Mouse (Mus musculus): ENCODE measurements around the gene Gsk3a.

Gene Gsk3a

DNA sequence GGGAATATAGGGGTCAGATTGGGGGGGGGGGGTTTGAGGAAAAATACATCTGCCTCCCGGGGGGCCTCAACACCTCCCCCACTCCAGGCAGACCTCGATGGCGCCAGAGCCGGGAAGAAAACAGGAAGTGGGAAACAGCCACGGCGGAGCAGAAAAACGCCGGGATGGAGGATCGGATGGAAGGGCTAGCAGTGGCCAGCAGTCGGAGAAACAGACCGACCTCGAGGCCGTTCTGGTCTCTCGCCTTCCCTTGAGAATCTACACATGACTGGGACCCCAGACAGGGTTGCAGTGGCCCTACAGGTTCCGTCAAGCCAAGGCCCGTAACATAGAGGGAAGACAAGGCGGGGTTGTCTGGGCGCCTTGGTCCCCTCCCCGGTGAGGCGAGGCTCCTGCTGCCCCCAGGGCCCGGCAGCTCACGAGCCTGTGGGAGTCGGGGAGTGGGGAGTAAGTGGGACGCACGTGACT is 11.2 kb upstream of the Gsk3a start:
- DNase-seq: no peak

DNA sequence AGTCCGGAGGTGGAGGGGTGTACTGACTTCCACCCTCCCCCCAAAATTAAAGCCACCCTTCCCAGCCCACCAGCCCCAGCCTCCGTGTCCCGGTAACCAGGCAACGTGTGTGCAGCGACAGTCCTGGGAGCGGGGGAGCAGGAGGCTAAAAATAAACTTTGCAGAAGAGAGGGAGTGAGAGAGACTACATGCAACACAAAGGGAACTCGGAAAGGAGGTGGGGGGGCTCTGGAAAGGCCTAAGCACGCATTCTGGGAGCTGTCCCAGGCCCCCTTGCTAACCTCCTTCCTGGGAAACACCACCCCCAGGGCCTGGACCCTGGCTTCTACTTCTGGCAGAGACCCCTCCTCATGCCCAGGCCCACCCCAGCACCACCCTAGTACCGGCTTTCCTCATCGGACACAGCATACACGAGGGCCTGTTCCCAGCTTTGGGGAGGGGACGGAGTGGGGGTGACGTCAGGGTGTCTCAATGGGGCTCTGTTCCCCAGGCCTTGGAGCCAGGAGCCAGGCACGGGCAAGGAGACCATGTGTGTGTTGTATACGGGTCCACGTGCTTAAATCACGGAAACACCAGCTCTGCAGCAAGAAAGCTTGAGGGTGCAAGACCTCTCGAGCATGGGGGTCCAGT is 10.5 kb upstream of the Gsk3a start:
- DNase-seq: peak; percentile 80

DNA sequence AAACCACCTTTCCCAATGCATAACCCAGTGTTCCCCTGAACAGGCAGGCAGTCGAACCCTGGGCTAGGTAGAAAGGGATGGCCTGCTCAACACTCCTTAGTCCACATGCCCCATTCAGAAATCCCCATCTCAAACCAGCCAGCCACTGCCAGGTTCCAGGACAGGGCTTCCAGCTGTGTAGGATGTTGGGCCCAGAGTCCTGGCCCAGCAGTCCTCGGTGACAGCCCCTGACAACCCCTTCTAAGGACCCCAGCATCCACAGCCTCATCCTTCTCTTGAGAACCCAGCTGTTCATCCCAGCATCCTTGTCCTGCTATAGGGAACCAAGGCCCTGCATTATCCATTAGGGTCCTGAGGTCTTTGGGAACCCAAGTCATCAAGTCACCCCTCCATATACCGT is 9.8 kb upstream of the Gsk3a start:
- no peak for DNase-seq

DNA sequence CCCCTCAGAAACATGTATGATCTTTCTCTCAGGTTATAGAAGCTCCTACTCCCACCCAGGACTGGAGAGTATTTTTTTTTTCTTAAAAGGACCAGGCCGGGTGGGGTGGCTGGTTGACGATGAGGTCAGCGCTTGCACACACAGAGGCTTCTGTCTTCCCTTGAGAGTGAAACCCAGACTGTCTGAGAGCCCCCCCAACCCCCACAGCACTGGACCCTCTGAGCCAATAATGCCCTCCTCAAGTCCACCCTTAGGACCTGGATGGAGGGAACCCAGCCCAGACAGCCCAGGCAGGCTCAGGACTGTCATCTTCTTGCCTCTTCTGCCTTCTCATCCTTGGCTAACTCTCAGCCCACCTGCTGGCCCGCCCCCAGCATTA is 9.1 kb upstream of the Gsk3a start:
- no peak for DNase-seq

DNA sequence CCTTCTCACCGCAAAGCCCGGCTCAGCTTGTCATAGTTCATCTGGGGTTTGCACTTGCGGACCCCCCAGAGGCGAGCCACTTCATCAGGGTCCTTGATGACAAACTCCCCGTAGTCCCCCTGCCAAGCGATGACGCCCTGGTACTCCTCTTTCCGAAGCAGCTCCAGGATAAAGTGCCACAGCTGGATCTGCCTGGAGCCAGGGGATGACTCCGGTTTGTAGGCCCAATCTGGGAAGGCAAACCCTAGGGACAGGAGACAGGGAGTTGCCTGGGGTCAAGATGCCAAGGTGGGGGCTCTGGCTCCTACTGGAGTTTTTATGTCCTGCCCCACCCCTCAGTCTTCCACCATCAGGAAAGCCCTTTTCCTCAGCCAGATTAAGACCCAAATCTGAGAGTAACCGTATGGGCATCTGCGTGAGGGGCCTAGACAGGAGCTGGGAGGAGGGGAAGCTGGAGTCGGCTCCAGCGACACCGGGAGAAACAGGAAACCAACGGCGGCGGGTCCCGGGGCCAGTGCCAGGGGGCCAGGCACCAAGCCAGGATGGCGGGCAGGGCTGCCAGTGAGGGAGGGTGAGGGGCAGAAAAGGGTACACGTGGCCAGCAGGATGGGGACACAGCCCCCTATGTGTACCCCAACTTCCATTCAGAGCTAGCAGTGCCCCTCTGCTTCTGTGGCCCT is 8.6 kb upstream of the Gsk3a start:
- peak; percentile 65 for DNase-seq

DNA sequence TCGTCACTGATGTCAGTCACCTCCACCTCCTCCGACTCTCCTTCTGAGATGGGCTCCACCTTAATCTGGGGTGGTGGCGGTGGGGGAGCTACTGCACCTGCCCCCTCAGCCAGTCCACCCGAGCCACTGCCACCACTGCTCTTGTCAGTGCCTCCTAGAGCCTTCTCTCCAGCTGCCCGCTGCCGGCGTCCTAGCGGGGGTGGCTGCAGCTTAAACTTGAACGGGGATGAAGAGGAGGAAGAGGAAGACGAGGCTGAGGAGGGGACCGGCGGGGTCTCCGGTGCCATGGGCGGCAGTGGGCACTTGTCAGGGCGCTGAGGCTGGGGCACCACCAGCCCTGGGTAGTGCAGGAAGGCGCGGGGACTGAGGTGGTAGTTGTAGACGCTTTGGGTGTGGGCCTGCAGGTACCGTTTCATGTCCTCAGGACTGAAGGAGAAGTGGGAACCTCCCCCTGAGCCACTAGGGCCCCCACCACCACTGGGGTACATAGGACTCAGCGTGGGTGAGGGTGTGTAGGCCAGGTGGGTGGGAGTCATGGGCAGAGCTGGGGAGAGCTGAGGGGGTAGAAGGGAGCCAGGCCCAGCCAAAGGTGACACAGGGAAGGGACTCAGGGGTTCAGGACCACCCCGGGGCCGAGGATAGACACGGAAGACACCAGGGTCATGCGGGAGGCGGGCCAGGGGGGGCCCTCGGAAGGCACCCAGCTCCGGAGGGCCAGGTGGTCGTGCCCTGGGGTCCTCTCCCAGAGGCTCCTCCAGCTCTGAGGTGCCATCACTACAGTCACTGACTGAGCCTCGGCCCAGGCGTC is 7.1 kb upstream of the Gsk3a start:
- DNase-seq: no peak

DNA sequence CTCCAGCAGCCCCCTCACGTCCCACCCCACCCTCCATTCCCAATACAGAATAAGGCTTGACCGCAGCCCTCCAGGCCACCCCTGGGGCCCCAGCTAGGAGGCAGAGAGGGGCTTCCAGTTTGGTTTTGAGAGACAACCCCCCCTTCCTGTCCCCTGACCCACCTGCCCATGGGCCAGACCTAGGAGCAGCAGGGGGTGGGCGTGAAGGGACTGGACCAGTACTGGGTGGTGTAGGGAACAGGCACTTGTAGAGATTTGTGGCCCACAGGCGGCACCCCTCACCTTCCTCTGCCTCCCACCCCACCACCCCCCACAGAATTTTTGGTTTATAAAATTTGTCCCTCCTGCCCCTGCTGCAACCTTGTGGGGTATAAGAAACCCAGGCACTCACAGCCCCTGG is 5.7 kb upstream of the Gsk3a start:
- DNase-seq: no peak

DNA sequence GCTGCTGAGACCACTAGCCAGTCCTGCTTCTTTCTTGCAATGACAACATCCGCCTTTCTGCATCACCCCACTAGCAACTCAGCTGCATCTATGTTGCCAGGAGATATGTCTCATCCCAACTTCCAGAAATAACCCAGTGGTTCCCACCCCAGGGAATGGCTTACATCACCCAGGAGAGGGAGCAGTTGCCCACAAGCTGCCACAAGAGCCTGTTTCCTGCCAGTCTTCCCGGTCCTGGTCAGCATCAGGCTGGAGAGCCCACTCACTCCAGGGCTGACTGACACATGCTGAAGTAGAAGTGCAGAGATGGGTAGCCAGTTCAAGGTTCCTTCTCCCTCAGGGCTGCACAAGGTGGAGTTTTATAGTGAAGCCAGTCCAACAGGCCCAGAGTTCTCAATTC is 3.4 kb upstream of the Gsk3a start:
- DNase-seq: peak; percentile 74

DNA sequence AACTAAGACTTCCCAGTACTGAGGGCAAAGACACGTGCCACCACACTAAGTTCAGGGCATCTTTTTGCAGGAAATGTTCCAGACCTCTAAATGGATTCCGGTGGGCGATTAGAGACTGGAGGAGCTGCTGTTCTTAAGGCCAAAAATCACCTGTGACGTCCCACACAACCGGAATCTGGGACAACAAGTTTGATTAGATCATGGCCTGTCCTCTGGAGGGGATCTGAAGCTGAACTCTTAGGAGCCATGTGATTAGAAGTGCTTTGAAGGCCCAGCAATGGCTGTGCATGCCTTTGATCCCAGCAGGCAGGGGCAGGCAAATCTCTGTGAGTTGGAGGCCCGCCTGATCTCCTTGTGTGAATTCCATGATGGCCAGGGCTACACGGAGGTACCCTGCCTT is 3.0 kb upstream of the Gsk3a start:
- peak; percentile 63 for DNase-seq

DNA sequence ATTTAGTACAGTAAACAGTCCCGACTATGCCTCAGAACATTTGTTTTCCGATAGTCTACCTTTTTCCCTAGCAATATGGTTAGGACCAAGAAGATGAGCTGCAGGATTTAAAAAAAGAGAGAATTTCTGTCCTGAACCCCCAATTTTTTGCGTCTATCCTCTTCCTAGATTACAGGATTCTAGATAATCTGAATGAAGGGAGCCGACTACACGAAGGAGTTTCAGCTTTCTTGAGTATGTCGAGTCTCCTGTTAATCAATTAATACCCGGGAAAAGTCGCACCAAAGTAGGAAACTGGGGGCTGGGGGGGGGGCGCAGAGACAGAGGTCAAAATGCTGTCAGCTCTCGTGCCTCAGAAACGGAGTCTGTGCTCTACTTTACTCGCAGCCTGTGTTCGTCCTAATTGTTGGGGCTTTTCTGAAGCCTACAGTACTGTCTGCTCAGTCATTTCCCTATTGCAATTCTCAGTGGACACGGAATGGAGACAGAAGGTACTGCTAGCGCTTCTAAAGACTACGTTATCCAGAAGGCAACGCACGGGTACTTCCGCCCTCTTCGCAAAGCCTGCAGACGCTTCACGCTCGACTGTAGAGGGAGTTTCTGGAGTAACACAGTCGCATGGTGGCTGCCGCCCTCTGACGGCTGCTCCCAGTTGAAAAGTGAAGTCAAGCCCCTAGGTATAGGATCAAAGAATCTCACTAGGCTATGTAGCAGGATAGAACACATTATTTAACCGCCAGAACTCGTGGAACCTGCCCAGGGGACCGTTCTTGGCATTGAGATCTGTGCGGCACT is 1.4 kb upstream of the Gsk3a start:
- DNase-seq: peak; percentile 93

DNA sequence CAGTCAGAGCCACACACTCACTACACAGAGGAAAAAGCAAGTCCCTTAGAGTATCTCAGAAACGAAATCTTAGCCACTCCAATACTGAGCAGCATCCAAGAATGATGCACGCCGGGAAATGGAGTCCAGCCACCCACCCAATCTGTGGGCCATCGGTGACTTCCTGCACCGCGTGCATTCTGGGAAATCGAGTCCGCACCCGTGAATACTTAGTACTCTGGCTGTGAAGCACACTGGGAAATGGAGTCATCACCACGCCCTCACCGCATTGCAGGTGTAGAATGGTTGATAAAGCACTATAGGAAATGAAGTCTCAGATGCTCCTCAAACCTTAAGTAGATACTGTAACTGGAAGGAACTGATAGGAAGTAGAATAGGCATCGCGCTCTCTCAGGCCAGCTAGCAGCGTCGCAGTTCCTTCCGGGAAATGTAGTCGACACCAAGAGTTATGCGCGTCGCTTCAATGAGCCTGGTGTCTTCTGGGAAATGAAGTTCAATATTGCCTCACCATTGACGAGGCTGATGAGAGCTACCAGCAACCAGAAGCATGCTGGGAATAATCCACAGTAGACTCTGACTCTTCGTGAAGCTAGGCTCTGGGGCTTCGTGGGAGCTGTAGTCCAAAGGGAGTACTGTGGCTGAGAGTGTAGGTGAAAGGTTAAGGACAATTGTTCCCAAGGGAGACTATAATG is 510 bp upstream of the Gsk3a start:
- DNase-seq: peak; percentile 96

DNA sequence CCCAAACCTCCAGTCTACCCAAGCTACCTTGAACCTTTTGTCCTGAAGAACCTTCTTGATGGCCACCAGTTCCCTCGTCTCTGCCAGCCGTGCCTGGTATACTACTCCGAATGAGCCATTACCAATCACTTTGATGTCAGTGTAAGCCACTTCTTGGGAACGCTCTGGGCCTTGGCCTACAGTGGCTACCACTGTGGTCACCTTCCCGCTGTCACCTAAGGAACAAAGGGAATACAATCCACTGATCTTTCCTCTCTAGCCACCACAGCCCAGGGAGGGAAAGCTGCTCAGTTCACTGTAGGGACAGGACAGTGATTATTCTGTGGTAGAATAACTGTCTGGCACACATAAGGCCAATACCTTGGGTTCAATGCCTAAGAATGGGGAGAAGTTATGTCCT is 2.1 kb downstream of the Gsk3a start:
- DNase-seq: peak; percentile 50

DNA sequence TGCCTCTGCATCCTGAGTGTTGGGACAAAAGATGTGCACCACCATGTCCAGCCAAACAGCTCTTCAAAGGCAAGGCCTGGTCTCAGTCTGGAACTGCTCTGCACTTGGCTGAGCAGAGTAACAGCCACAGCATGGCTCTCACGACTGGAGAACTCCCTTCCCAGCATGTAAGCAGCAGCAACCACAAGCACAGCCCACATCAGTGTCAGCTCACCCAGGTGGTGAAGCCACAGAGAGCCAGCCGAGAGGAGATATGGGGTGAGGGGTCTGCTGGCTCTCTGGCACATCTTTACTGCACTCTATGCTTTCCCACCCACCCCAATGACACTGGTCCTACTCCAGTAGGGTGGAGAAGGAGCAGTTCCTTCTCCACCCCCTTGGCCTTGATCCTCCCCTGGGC is 4.6 kb downstream of the Gsk3a start:
- DNase-seq: peak; percentile 34

DNA sequence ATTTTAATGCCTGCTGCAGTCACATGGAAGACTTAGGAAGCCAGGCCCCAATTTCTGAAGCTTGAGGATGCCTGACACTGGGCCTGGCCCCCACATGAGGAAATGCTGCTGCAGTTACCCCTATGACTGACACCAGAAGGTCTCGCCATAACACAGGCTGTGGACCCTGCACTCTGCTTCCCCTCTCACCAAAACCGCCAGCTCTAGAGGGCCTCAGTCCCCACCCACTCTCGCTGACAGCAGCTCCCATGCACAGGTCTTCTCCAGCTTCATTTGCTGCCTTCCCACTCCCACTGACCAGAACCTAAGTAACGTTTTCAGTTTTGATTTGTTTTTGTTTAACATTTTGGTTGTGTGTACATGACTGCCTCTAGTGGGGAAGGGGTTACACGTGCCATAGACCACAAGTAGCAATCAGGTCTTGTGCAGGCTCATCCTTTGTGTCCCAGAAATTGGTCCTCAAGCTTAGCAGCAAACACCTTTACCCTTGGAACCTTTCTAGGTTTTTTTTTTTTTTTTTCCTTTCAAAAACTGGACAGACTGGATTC is 5.5 kb downstream of the Gsk3a start:
- DNase-seq: no peak

DNA sequence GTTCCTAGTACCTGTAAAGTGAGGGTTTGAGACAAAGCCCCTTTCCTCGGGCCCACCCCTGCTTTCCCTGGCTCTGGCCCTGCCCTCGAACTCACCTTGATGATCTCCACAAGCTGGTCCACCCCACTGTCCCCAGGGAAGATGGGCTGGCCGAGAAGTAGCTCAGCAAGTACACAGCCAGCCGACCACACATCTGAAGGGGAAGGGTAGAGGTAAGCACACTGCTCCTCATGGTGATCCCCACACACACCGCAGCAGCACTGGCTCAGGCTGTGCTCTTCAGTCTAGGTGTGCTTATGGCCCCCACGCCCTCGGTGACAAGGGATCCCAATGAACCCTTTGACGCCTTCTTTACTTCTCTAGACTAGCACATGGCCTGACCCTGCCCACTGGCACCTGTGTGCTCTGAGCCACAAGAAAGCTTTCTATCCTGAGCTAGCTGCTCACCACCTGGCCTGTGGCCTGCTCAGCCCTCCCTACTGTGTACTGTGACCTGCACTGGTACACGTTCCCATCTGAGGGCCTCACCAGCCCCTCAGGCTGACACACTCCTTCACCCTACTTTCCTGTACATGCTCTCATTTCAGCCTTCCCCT is 6.9 kb downstream of the Gsk3a start:
- no peak for DNase-seq

DNA sequence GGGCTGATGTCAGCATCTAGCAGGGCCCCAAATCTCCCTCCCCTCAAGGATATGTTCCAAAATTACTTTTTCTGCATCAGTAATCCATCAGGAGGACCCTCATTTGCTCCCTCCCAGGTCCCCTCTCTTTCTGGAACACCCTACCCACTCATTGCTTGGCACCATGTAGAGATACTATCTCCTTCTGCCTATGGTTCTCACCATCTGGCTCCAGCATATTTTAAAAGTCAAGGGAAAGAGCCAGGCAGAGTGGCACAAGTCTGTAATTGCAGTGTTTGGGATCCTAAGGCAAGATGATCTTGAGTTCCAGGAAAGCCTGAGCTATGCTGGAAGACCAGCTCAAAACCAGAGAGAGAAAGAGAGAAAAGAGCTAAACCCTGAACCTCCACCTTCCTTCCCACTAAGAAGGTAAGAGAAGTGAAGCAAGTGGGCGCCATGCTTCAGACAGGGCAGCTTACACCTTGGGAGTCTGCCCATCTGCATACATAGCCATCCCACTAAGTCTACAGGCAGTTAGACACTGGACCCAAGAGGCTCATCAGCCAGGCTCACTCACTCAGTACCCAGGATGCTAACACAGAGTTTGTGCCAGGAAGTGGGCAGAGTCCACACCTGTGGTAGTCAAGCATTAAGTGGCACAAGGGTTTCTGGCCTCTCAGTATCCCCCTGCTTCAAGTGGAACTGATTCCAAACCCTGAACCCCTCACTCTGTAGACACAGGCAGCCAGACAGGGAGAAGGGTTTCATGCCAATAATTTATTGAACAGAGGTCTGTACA is 9.9 kb downstream of the Gsk3a start:
- no peak for DNase-seq

DNA sequence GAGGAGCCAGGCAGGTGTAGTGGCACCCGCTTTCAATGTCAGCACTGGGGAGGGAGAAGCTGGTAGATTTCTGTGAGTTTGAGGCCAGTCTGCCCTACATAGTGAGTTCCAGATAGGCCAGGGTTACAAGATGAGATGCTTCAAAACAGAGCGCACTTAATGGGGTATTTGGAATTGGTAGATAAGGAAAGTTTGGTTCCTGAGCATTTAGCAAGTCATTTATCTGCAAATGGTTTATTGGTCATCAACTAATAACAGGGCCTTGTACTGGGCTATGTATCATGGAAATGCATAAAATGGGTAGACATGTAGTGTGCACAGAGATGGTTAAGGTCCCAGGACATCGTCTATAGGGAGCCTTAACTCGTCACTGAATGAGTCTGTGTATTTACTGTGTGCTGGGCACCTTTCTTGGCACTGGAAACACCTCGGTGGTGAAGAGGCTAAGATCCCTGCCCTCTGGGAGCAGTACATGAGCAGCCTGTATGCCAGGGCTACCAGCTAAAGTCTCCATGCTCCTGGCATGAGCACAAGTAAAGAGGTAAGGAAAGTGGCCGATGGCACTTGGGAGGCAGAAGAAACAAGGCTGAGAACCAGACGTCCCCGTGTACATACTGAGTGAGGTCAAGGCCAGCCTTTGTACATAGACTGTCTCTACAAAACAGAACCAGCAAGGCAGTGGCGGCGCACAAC is 15.2 kb downstream of the Gsk3a start:
- DNase-seq: peak; percentile 50

DNA sequence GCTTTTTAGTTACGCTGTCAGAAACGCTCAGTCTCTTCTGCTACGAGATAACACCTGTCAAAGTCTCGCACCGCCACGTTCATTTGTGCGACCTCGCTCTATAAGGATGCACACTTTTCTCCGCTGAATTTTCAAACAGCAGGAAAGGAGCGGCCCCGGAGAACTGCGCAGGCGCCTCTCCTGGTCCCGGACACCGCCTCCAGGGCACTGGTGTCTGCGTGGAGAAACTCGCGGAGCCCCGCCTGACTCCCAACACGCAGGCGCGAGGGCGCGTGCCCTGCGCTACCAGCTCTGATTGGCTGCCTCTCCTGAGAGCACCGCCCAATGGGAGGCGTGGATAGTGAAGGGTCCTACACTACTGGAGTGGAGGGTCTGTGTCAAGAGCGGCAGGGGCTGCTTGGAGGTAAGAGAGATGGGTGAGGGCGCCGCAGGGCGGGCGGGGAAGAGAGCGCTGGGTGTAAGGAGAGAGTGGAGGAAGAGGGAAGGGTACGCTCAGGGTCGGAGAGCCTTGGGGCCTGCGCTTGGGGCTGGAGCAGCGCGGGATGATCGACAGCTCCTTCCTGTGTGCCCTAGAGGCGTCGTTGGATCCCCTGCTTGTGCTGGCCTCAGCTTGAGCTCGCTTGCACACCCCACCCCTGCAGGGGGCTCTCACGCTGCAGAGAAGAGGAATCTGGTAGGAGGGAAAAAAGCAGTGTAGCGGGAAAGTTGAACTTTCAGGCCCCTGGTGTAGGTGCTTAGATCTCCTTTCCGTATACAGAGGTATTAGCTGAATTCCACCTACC is 16.4 kb downstream of the Gsk3a start, which contains the start of gene Zfp526:
Gene Zfp526 (plus strand): TSS at position 324 of the 782 bp plus-strand sequence.
- DNase-seq: peak; percentile 98

DNA sequence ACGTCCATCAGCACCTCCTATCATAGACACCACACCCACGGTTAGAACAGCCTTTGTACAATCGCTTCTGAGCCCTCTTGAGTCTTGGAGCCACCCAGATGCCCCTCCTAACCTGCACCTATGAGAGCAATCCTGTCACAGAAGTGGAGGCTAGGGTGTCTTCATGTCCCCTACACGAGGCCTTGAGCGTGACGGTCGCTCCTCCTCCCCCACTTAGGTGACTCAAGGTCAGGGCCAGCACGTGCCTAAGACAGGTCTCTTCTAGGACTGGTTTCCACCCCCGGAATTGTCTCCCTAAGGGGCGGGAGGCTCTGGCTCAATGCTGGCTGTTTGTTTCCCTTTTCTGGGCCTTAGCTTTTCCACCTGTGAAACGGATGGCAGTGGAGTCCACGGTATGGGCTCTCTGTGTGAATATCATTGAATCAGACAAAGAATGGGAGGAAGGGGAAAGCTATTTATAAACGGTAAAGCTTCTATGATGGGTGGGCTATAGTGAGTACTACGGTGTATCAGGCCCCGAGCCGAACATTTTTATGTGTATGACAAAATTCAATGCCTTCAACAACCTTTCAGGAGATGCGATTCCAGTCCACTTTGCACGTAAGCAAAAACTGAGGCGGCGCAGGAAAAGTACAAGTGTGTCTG is 17.1 kb downstream of the Gsk3a start, which contains the start of gene Dedd2:
Gene Dedd2 (minus strand): TSS at position 159 of the 645 bp plus-strand sequence.
- peak; percentile 75 for DNase-seq

Data from cerebellum, adult 9-11 months (tissue).